Mouse (Mus musculus): ENCODE data around the gene Dis3.
"Not testable (repeated sequence)": the region's sequence is repeated elsewhere in the genome, so short reads cannot be mapped to it uniquely, and the experiment has no call there.

Dis3 gene

GRCm38 (mm10) chr14:99060616-99061015, 39.0 kb downstream of the Dis3 start:
- DNase-seq (ENCODE audit: low spot score) = no peak

DNA sequence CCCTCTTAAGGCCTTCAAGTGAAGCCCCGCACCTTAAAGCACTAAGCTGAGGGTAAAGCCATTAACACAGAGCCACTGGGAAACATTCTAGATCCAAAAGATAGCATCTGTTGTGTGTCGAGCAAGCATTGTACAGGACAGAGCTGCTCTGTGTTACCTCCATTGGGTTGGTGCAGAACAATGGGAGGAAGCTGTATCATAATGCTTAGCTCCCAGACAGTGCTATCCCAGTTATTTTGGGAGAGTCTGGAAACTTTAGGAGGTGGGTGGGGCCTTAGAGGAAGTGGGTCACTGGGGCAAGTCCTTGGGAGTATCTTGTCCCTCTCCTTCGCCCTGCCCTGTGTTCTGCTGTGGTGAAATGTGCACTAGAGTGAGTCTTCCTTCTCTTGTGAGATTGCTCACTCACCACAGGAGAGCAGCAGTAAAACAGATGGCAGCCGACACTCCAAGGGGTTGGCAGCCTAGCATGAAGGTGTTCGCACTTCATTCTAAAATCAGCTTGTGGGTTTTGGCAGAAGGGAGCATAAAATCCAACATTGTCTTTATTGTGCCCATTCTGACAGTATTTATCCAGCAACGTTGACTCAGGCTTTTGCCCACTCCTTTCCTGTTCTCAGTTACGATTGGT, 40.5 kb downstream of the Dis3 start:
- DNase-seq (ENCODE audit: low spot score) = no peak

GRCm38 (mm10) chr14:99046782-99047181, 52.8 kb downstream of the Dis3 start:
- no peak for DNase-seq (ENCODE audit: low spot score)

- DNase-seq (ENCODE audit: low spot score) = peak; percentile 78
These were observed 53.4 kb downstream of the Dis3 start, which contains the start of the genes Mzt1 and Bora for GRCm38 (mm10) chr14:99046031-99046781. Gene Mzt1 (minus strand): TSS chr14:99046134. Gene Bora (plus strand): TSS chr14:99046222.

- no peak for DNase-seq (ENCODE audit: low spot score)
These were observed 54.1 kb downstream of the Dis3 start for GRCm38 (mm10) chr14:99045378-99046030.

DNA sequence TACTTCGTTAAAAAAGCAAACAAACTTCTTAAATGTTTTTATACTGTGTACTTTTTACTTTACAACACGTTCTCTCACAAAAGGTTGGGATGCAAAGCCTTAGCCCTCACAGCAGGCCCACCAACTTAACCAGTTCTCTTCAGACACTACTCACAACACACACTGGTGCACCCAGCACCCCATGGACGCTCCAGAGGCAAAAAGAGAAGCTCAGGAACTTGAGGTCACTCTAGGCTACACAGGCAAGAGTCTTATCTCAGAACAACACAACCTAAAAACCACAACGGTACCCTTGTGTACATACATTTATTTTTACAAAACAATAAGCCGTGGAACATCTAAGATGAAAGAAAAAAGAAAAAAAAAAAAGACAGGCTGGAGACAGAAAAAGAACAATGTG, 54.9 kb downstream of the Dis3 start:
- no peak for DNase-seq (ENCODE audit: low spot score)

DNA sequence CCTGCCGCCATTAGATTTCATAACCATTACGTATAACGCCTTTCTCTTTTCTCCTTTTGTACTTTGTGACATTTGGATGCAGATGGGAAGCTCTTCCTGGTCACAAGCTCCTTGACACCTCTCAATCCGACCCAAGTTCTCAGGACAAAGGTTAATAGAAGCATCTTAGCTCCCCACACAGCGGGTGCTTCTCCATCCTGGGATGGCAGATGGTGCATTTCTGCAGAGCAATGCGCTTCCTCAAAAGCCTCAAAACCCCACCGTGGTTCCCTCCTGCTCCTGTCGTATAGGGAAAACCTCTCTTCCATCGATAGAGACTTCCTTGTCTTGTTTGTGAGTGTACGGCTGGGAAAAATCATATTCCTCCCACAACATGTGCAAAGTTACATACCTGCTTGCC, 55.5 kb downstream of the Dis3 start:
- no peak for DNase-seq (ENCODE audit: low spot score)

DNA sequence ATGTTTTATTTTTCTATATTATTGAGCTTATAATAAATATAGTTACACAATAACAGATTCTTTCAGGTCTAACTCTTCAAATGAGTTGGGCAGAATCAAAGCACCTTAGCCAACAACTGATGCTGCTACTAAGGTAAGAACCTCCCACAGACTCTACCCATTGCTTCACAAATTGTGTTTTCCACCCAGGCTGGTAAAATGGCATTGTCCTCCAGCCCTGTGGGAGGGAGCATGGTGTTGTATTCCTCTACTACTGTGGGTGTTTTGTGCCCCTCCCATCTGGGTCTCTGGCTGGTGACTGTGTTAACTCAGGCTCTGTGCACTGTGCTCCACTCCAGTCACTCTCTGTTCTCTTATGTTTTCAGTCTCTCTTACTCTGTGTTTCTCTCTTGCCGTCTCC, 56.1 kb downstream of the Dis3 start:
- no peak for DNase-seq (ENCODE audit: low spot score)

GRCm38 (mm10) chr14:99041416-99041815, 58.2 kb downstream of the Dis3 start:
- no peak for DNase-seq (ENCODE audit: low spot score)

DNA sequence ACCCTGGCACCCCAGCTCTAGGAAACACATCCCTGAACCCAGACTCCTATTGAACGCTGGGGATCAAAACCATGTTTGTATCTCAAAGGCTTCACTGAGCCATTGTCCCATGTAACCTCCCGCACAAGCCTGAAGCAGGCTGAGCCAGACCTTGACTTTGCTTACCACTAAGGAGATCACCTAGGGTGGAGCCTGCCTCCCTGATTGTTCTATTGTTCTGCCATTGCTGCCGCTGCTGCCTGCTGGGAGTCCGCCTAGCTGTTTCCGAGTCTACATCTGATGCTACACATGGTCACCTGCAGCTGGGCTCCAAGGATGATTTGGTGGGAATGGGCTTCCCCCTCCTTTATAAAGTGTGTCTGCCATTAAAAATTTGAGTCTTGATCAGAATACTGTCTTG, 60.3 kb downstream of the Dis3 start:
- not testable (repeated sequence) for DNase-seq (ENCODE audit: low spot score)

DNA sequence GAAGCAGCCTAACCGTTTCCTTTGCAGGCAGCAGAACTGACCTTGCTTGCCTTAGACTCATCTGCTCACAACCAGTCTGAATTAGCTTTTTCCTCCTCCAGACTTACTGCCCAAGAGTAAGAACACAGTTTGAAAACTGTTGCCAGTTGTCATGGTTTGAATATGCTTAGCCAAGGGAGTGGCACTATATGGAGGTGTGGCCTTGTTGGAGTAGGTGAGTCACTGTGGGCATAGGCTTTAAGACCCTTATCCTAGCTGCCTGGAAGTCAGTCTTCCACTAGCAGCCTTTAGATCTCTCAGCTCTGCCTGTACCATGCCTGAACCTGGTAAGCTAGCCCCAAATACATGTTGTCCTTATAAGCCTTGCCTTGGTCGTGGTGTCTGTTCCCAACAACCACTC, 61.9 kb downstream of the Dis3 start:
- no peak for DNase-seq (ENCODE audit: low spot score)

- no peak for DNase-seq (ENCODE audit: low spot score)
These were observed 63.5 kb downstream of the Dis3 start for GRCm38 (mm10) chr14:99036039-99036438.

GRCm38 (mm10) chr14:99034851-99035250, 64.7 kb downstream of the Dis3 start:
- DNase-seq (ENCODE audit: low spot score) = not testable (repeated sequence)

- no peak for DNase-seq (ENCODE audit: low spot score)
These were observed 67.0 kb downstream of the Dis3 start for GRCm38 (mm10) chr14:99032596-99032995.

- DNase-seq (ENCODE audit: low spot score) = no peak
These were observed 68.2 kb downstream of the Dis3 start for GRCm38 (mm10) chr14:99031337-99031873.

DNA sequence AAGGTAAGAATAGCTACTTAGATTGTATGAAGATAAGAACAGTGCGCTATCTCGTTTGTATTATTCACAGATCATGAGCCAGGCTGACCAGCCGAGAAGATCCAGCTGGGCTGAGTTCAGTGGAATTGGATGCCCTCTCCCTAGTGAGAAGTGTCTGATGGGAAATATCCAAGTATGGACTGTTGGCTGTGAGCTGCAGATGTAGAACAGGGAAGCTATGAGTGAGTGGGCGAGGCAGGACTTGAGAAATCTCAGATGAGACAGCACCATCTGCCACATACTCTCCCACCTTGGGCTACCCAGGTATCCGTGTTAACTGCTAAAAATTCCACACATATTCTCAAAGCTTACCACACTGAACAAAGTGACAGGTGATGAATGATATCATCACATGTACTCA, 69.6 kb downstream of the Dis3 start:
- DNase-seq (ENCODE audit: low spot score) = no peak
